Mouse (Mus musculus) cortical plate, adult 2 months (tissue): ENCODE measurements around the gene Sec14l2.

Experiments used
- CTCF ChIP-seq: fragments of 200-500 bp; IDR thresholded peaks from 2 replicates; pipeline ENCODE4 v1.5.1; 2011; ENCODE audit warnings: mild to moderate bottlenecking, control low read depth, low read length; ENCODE audit not compliant: insufficient read depth; ENCODE audit errors: extremely low read depth
- POLR2A ChIP-seq: fragments of 200-500 bp; IDR thresholded peaks from 2 replicates; pipeline ENCODE4 v1.6.1; 2011; ENCODE audit warnings: mild to moderate bottlenecking, low read length, control low read depth; ENCODE audit not compliant: insufficient read depth; ENCODE audit errors: extremely low read depth

DNA sequence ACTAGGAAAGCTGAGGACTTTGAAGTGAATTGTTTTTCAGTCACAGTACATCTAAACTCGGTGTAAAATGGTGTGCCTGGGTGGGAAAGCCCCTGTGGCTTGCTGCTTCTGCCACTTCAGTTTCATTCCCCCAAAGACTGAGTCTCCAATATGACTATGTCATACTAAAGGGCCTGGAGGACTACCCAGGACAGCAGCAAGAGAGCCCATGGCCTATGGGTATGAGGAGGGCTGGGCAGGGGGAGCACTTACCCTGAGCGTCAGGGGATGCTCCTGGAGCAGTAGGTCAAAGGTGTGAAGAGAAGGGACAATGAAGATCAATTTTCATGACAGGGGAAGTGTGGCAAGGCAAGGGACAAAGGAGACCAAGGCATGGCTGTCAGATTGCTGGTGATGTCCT is 15.7 kb upstream of the Sec14l2 start:
- no peak for TF ChIP-seq CTCF
- TF ChIP-seq POLR2A: no peak
